Mouse (Mus musculus) embryonic stem cell, embryonic (primary cell): ENCODE data around the gene Abcd3.

ENCODE experiments used
- CTCF ChIA-PET, 4 experiments: fragments of 300-600 bp in 2 of 4; fragments of 350-600 bp in 2 of 4; sonication (Branson Sonifier 250); formaldehyde crosslinking; loops; one replicate each; lab custom pipeline; 2022; ENCODE audit warnings: inconsistent platforms in 2 of 4; lab: Charles Lee
- POLR2A ChIA-PET, 4 experiments: fragments of 300-600 bp in 2 of 4; fragments of 350-600 bp in 2 of 4; sonication (Branson Sonifier 250); formaldehyde crosslinking; loops; one replicate each; lab custom pipeline; 2022; ENCODE audit warnings: antibody characterized with exemption in 4 of 4, inconsistent platforms in 1 of 4; lab: Charles Lee

Abcd3 gene

GRCm38 (mm10) chr3:121814877-121815548 is at the start of gene Abcd3:
Gene Abcd3, minus strand, starts transcription at chr3:121815302.
- ChIA-PET CTCF (interaction anchor here in 3 of 4 experiments (0.6 to 1.6 kb wide), 4 partner anchors 47 to 436 kb away, joined by 3 to 6 read pairs (median 4); no protein-coding TSS in a partner anchor), POLR2A (interaction anchor here (0.5 to 7.9 kb wide), 70 partner anchors 10 to 1693 kb away, joined by 3 to 69 read pairs (median 4); partner anchors contain the start of genes Alg14 (in 1 of the 4) and F3 (in 1 of the 4))

GRCm38 (mm10) chr3:121859142-121859541 is 44.0 kb upstream of the Abcd3 start:
- ChIA-PET POLR2A (interaction anchor here in 3 of 4 experiments (0.6 to 1.0 kb wide), 3 partner anchors 18 to 244 kb away, joined by 3 read pairs; no protein-coding TSS in a partner anchor), CTCF (no interaction called here)

- ChIA-PET POLR2A (no interaction called here), CTCF (no interaction called here)
Observed at GRCm38 (mm10) chr3:121856131-121856530, 41.0 kb upstream of the Abcd3 start.

- CTCF ChIA-PET: interaction anchor here in 1 of 4 experiments (0.6 kb wide), 2 partner anchors 131 to 785 kb away, joined by 3 to 4 read pairs; no protein-coding TSS in a partner anchor
- POLR2A ChIA-PET: interaction anchor here in 3 of 4 experiments (0.6 to 2.0 kb wide), 8 partner anchors 10 to 420 kb away, joined by 3 to 6 read pairs (median 4); partner anchors contain the start of genes Abcd3 (in 1 of the 3) and Dnttip2 (in 1 of the 3)
Observed at GRCm38 (mm10) chr3:121853781-121854520, 38.8 kb upstream of the Abcd3 start.

GRCm38 (mm10) chr3:121852074-121852826 is 37.1 kb upstream of the Abcd3 start:
- POLR2A ChIA-PET: interaction anchor here in 1 of 4 experiments (2.0 kb wide), 1 partner anchor 37 kb away, joined by 5 read pairs; the partner anchor contains the start of gene Abcd3
- CTCF ChIA-PET: no interaction called here

- CTCF ChIA-PET: no interaction called here
- POLR2A ChIA-PET: no interaction called here
Observed at GRCm38 (mm10) chr3:121851006-121851405, 35.9 kb upstream of the Abcd3 start.

- ChIA-PET CTCF (no interaction called here), POLR2A (no interaction called here)
Observed at GRCm38 (mm10) chr3:121850381-121850780, 35.3 kb upstream of the Abcd3 start.

- POLR2A ChIA-PET: interaction anchor here in 2 of 4 experiments (0.6 to 1.2 kb wide), 5 partner anchors 11 to 1060 kb away, joined by 3 to 5 read pairs (median 3); partner anchors contain the start of gene Abcd3 (in 1 of the 2)
- CTCF ChIA-PET: interaction anchor here in 2 of 4 experiments (0.6 kb wide), 2 partner anchors 21 to 60 kb away, joined by 3 to 4 read pairs; no protein-coding TSS in a partner anchor
Observed at GRCm38 (mm10) chr3:121847296-121847695, 32.2 kb upstream of the Abcd3 start.

- CTCF ChIA-PET: no interaction called here
- POLR2A ChIA-PET: interaction anchor here in 2 of 4 experiments (0.5 to 1.7 kb wide), 3 partner anchors 11 to 595 kb away, joined by 3 to 4 read pairs (median 3); no protein-coding TSS in a partner anchor
Observed at GRCm38 (mm10) chr3:121844658-121845057, 29.6 kb upstream of the Abcd3 start.

GRCm38 (mm10) chr3:121844013-121844412 is 28.9 kb upstream of the Abcd3 start:
- POLR2A ChIA-PET: interaction anchor here in 1 of 4 experiments (0.6 to 1.7 kb wide), 3 partner anchors 10 to 105 kb away, joined by 3 to 4 read pairs (median 4); no protein-coding TSS in a partner anchor
- CTCF ChIA-PET: interaction anchor here in 1 of 4 experiments (0.6 kb wide), 1 partner anchor 258 kb away, joined by 3 read pairs; no protein-coding TSS in a partner anchor

- CTCF ChIA-PET: interaction anchor here in 1 of 4 experiments (0.6 kb wide), 1 partner anchor 259 kb away, joined by 3 read pairs; no protein-coding TSS in a partner anchor
- POLR2A ChIA-PET: interaction anchor here in 1 of 4 experiments (0.6 to 1.7 kb wide), 4 partner anchors 9 to 43 kb away, joined by 3 to 4 read pairs (median 4); no protein-coding TSS in a partner anchor
Observed at GRCm38 (mm10) chr3:121843254-121843653, 28.2 kb upstream of the Abcd3 start.

- POLR2A ChIA-PET: interaction anchor here in 1 of 4 experiments (0.6 to 1.6 kb wide), 4 partner anchors 12 to 44 kb away, joined by 3 to 4 read pairs (median 3); no protein-coding TSS in a partner anchor
- CTCF ChIA-PET: interaction anchor here in 1 of 4 experiments (0.6 kb wide), 1 partner anchor 15 kb away, joined by 3 read pairs; no protein-coding TSS in a partner anchor
Observed at GRCm38 (mm10) chr3:121842306-121842860, 27.3 kb upstream of the Abcd3 start.

GRCm38 (mm10) chr3:121841412-121842014 is 26.4 kb upstream of the Abcd3 start:
- ChIA-PET POLR2A (interaction anchor here in 2 of 4 experiments (0.5 to 0.7 kb wide), 4 partner anchors 11 to 244 kb away, joined by 3 read pairs; no protein-coding TSS in a partner anchor), CTCF (interaction anchor here in 1 of 4 experiments (0.6 to 0.7 kb wide), 2 partner anchors 14 to 81 kb away, joined by 3 to 4 read pairs; no protein-coding TSS in a partner anchor)

GRCm38 (mm10) chr3:121840351-121840750 is 25.2 kb upstream of the Abcd3 start:
- ChIA-PET CTCF (interaction anchor here in 1 of 4 experiments (0.6 kb wide), 1 partner anchor 472 kb away, joined by 4 read pairs; no protein-coding TSS in a partner anchor), POLR2A (no interaction called here)

- ChIA-PET CTCF (interaction anchor here in 1 of 4 experiments (0.6 to 0.7 kb wide), 2 partner anchors 111 to 246 kb away, joined by 3 to 4 read pairs; no protein-coding TSS in a partner anchor), POLR2A (interaction anchor here in 2 of 4 experiments (1.1 to 1.3 kb wide), 2 partner anchors 10 to 20 kb away, joined by 3 to 4 read pairs; partner anchors contain the start of gene Abcd3 (in 1 of the 2))
Observed at GRCm38 (mm10) chr3:121834732-121835131, 19.6 kb upstream of the Abcd3 start.

GRCm38 (mm10) chr3:121834250-121834649 is 19.1 kb upstream of the Abcd3 start:
- ChIA-PET POLR2A (interaction anchor here in 2 of 4 experiments (1.0 to 1.3 kb wide), 4 partner anchors 10 to 93 kb away, joined by 3 to 4 read pairs (median 3); partner anchors contain the start of gene Abcd3 (in 1 of the 2)), CTCF (interaction anchor here in 1 of 4 experiments (0.7 kb wide), 1 partner anchor 112 kb away, joined by 3 read pairs; no protein-coding TSS in a partner anchor)
